Mouse (Mus musculus) embryo, embryonic 11 days (tissue): ENCODE results near the gene Ankrd13a.
"Not testable (repeated sequence)": the region's sequence is repeated elsewhere in the genome, so short reads cannot be mapped to it uniquely, and the experiment has no call there.

Experiments
- DNase-seq: peaks from one replicate; pipeline ENCODE4 v3.0.0-alpha.2; 2015

Ankrd13a gene

DNA sequence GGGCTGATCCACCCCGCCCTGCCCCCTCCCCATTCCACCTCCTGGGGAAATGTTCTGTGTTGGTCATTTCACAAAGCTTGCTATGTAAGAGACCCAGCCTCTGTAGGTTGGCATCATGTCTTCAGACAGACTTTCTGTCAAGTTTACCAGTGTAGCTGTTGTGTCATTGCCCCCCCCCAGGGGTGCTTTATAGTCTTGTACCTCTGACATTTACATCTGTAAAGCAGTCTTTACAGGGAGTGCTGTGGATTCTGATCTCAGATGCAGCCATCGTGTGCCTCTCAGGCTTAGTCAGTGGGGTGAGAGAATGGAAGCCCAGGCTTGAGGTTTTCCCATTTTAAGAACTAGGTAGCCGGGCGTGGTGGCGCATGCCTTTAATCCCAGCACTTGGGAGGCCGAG lies 27.4 kb downstream of the Ankrd13a start:
- DNase-seq, result no peak

- no peak for DNase-seq
These were observed 28.8 kb downstream of the Ankrd13a start for GRCm38 (mm10) chr5:114803231-114803630.

- no peak for DNase-seq
These were observed 29.9 kb downstream of the Ankrd13a start for GRCm38 (mm10) chr5:114804335-114804734.

- DNase-seq, result peak; percentile 61
These were observed 30.5 kb downstream of the Ankrd13a start for GRCm38 (mm10) chr5:114804958-114805357.

GRCm38 (mm10) chr5:114805436-114806350 lies 31.2 kb downstream of the Ankrd13a start:
- DNase-seq, result no peak

GRCm38 (mm10) chr5:114806636-114807035 lies 32.2 kb downstream of the Ankrd13a start:
- DNase-seq, result no peak

GRCm38 (mm10) chr5:114807063-114807462 lies 32.6 kb downstream of the Ankrd13a start:
- DNase-seq, result no peak

DNA sequence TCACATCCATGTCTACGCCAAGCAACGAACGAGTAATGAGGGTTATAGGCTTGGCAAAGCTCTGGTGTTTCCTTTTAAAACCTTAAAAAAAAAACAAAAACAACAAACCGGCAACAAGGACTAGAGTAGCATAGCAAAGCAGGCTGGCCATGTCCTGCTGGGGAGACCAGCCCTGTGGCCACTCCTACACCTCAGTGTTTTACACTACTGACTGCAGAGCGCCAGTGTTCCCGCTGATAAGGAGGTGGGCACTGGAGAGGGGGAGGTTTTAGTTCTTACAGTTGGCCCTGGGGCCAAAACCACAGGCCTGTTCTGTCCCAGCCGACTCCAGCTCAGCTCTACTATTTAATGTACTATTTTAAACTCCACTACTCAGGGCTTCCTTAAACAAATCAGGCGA lies 33.0 kb downstream of the Ankrd13a start:
- DNase-seq, result no peak

DNA sequence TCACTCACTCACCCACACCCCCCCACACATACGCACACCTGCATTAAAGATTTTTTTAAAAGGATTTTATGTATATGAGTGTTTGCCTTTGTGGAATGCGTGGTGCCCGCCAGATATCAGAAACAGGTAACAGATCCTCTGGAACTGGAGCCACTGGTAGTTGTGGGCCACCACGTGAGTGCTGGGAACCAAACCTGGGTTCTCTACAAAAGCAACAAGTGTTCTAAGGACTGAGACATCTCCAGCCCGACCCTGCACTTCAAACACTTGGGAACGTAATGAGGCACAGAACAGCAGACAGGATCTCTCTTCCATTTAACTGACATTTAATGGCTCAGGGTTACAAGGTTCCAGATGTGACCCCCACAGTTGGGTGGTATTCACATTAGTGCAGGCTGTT lies 33.4 kb downstream of the Ankrd13a start:
- DNase-seq, result no peak

GRCm38 (mm10) chr5:114808385-114808784 lies 33.9 kb downstream of the Ankrd13a start:
- DNase-seq, result no peak

DNA sequence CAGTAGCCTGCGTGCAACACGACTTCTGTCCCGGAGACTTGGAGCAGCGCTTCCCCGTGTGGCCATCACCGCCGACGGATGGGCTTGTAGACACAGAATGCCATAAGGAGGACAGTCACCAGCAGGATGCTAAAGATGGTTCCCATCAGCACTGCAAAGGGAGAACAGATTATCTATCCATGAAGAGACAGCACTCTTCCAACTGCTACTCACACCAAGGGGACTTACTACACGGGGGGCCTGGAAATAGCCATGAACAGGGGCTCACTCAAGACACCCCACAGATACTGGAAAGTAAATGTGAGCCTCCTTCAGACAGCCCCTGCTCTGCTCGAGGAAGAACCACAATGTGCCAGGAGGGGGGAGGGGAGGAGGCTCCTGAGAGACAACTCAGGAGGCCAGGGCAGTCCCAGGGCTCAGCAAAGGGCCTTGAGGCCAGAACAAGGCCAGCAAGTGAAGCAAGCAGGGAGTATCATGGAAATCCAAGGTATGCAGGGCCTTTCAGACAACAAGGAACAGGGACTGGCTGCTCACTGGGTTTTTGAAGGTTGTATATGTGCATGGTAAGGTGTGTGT lies 34.8 kb downstream of the Ankrd13a start:
- DNase-seq, result no peak

DNA sequence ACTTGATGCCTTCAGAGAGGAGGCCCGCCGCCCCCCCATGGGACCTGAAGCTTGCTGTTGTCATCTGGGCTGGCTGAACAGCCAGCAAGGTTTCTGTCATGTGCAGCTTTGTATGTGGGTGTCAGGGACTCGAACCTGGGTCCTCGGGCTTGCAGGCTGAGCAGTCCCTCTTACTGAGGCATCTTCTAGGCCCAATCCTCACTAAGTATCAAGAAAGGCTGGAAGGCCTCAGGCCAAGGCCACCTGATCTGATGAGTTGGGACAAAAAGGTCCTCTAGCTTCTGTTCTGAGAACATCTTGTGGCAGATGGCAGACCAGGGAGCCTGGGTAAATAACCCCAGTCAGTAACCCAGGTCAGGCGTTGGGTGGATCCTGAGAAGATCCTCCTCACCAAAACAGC lies 35.3 kb downstream of the Ankrd13a start:
- DNase-seq, result no peak

DNA sequence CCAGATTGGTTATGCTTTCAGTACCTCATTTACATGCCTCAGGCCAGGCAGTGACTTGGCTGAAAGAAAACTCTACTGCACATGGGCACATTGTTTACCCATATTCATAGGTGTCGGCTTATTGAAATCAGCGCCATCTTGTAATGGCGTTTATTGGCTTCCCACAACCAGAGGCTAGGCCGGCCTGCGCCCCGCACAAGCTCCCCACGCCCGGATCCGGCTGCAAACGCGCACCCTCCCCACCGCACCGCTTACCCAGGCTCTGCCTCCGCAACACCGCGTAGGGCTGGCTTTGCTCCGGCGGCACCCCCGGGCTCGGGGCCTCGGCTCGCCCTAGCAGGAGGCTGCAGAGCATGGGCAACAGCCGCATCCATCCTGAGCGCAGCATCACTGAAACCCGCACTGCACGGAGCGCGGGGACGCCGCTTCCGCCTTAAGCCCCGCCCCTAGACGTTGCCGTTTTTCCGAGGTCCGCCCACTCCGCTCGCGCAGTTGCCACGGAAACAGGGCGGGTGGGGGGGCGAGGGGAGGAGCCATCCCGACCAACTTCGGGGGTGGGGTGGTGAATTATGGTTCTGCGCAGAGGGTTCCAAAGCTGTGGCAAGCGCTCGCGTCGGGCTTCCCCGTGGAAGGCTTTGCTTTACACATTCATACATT lies 39.2 kb downstream of the Ankrd13a start:
- DNase-seq, result peak; percentile 93

GRCm38 (mm10) chr5:114816599-114816998 lies 42.1 kb downstream of the Ankrd13a start:
- no peak for DNase-seq

DNA sequence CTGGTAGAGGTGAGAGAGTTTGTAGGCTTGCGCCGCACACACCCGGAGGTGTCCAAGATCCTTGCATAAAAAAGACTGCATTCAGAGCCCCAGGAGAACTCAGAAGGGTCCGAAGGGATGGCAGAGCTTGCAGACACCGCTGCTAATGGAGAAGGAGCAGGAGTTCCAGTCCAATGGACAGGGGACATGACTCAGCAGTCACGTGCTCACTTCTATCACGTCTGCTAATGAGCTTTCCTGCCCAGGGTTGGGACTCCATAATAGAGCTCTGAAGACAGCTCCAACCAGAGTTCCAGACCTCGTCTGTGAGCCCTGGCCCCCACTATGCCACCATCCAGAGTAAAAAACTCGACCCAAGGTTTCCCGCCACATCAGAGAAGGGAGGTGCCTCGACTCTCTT lies 43.6 kb downstream of the Ankrd13a start:
- no peak for DNase-seq

DNA sequence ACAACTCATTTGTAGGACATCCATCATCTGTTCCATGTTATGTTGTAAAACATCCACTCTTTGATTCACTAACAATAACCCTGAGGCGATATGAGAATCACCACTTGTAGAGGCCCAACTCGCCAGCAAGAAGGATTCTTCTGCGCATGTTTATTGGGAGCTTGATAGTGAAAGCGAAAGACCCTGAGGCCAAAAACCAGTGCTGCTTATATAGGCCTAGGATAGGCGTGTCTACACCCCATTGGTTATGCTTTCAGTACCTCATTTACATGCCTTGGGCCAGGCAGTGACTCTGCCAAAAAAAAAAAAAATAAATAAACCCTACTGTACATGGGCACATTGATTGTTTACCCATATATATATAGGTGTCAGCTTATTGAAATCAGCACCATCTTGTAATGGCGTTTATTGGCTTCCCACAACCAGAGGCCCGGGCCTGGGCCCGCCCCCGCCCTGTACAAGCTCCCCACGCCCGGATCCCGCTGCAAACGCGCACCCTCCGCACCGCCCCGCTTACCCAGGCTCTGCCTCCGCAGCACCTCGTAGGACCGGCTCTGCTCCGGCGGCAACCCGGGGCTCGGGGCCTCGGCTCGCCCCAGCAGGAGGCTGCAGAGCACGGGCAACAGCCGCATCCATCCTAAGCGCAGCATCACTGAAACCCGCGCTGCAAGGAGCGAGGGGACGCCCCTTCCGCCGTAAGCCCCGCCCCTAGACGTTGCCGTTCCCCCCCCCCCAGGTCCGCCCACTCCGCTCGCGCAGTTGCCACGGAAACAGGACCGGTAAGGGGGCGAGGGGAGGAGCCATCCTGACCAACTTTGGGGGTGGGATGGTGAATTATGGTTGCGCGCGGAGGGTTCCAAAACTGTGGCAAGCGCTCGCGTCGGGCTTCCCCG lies 48.6 kb downstream of the Ankrd13a start, which contains the start of gene 1500011B03Rik:
Gene 1500011B03Rik, minus strand, starts transcription at position 673 of the 893 bp plus-strand sequence.
- peak; percentile 93 for DNase-seq

GRCm38 (mm10) chr5:114824197-114824596 lies 49.7 kb downstream of the Ankrd13a start:
- peak; percentile 34 for DNase-seq

- DNase-seq, result peak; percentile 94
These were observed 51.7 kb downstream of the Ankrd13a start for GRCm38 (mm10) chr5:114825978-114826691.

- no peak for DNase-seq
These were observed 53.0 kb downstream of the Ankrd13a start for GRCm38 (mm10) chr5:114827427-114827826.

GRCm38 (mm10) chr5:114829740-114830139 lies 55.3 kb downstream of the Ankrd13a start:
- no peak for DNase-seq

DNA sequence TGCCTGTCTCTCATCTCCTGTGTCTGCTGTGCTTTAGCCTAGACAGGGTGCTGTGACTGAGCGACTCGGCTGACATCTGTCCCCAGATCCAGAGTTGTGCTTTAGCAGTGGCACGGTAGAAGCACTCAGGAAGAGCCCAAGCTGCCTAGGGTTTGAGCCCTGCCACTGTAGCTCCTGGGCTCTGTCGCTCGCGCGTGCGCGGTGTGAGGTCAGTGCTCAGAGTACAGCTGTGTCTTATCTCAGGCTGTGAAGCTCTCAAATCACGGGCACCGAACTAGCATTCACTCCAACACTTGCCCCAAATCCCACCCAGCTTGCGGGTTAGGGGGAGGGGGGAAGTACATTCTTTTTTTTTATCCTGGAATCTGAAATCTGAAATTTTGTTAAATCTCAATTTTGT lies 62.4 kb downstream of the Ankrd13a start:
- no peak for DNase-seq

DNA sequence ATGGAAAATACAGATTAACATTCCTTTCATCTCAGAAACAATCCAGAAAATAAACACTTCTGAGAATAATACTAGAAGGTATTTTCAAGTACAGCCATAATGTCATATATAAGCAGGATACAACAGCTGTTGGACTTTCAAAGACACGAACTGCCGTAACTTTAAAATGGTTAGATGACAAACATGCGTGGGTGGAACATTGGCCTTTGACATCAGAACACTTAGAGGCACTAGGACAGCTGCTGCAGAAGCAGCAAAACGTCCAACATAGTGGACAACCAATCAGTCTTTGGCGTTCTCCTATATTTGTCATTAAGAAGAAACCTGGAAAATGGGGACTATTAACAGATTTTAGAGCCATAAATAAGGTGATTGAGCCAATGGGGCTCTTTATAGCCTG lies 66.0 kb downstream of the Ankrd13a start:
- DNase-seq, result not testable (repeated sequence)
